Mouse (Mus musculus): ENCODE measurements around the gene Cep19. TPM values are rescaled to one million over a fixed set of nuclear protein-coding genes. Genes with fewer than 3 reads are reported as not detected.

Gene Cep19
- total and polyA plus RNA-seq, 3 experiments = 17.6 to 31.3 (median 29.4) TPM

- peak overlapping the region; percentile 79; the same call in 1 of the 2 replicates for H3K27ac ChIP-seq (ENCODE audit: insufficient read depth, low read depth)
- peaks cover 0 to 3% of the 10 kb centered on the region in 2 experiments for H3K36me3 ChIP-seq (replicated peaks in 1 of 2; ENCODE audit: control insufficient read depth in 1 of 2, insufficient read depth in 1 of 2, low read length in 1 of 2)
- H3K9me3 ChIP-seq (replicated peaks; ENCODE audit: low read length) = no peaks in the 10 kb centered on the region
- H3K4me2 ChIP-seq (ENCODE audit: insufficient read depth, low read depth, poor library complexity, severe bottlenecking) = peak overlapping the region; percentile 92
- TF ChIP-seq GABPA (IDR thresholded peaks at IDR 0.05; ENCODE audit: insufficient replicate concordance, low read depth, low read length) = no peak
- no peak for TF ChIP-seq ZC3H11A (IDR thresholded peaks at IDR 0.05; ENCODE audit: low read depth, low read length)
- TF ChIP-seq SMC3 (IDR thresholded peaks at IDR 0.05; ENCODE audit: low read depth, low read length) = no peak
- TF ChIP-seq USF2 (conservative IDR thresholded peaks at IDR 0.05; ENCODE audit: low read depth, low read length) = no peak
- no peak for TF ChIP-seq MAX (IDR thresholded peaks at IDR 0.05; ENCODE audit: low read length)
- no peak for TF ChIP-seq ZKSCAN1 (IDR thresholded peaks at IDR 0.05; ENCODE audit: borderline replicate concordance, low read depth, low read length)
- no peak for TF ChIP-seq MYC (IDR thresholded peaks at IDR 0.05; ENCODE audit: low read depth, low read length)
- TF ChIP-seq IRF4 (IDR thresholded peaks at IDR 0.05; ENCODE audit: low read depth, low read length) = no peak
- TF ChIP-seq CHD2 (IDR thresholded peaks at IDR 0.05; ENCODE audit: low read length) = no peak; the same call in 1 of the 2 replicates
- no peak for TF ChIP-seq E2F4 (IDR thresholded peaks at IDR 0.05; ENCODE audit: insufficient replicate concordance, low read depth, low read length)
- TF ChIP-seq MAFK (IDR thresholded peaks at IDR 0.05; ENCODE audit: insufficient replicate concordance, low read length) = no peak
- TF ChIP-seq TBP (conservative IDR thresholded peaks at IDR 0.05; ENCODE audit: low read depth, low read length) = no peak
- no peak for TF ChIP-seq CHD1 (IDR thresholded peaks at IDR 0.05; ENCODE audit: low read depth, low read length)
- no peak for TF ChIP-seq JUN (IDR thresholded peaks at IDR 0.05; ENCODE audit: insufficient read depth, low read depth, low read length)
- TF ChIP-seq RAD21 (IDR thresholded peaks at IDR 0.05; ENCODE audit: low read depth, low read length) = no peak
- no peak for TF ChIP-seq PAX5 (IDR thresholded peaks at IDR 0.05; ENCODE audit: low read length)
- no peak for TF ChIP-seq POLR2A (IDR thresholded peaks at IDR 0.05; ENCODE audit: low read depth, low read length)
- no peak for TF ChIP-seq CTCF (conservative IDR thresholded peaks at IDR 0.05 in 1 of 2, IDR thresholded peaks at IDR 0.05 in 1 of 2; ENCODE audit: low read depth in 2 of 2, low read length in 2 of 2)
- no peak for TF ChIP-seq RCOR1 (conservative IDR thresholded peaks at IDR 0.05; ENCODE audit: low read depth, low read length)
- in situ Hi-C loops (cut with MboI; ENCODE audit: low pct_ligation_motif_present, low pct_unique_long_range_greater_than_20kb, low sequenced_read_pairs) (no loop called here), dilution Hi-C loops (cut with MboI; ENCODE audit: extremely low pct_ligation_motif_present, extremely low pct_unique_long_range_greater_than_20kb, low sequenced_read_pairs) (no loop called here)
- H3K9ac ChIP-seq (ENCODE audit: insufficient read depth, low read depth) = peak overlapping the region; percentile 21; the same call in 1 of the 2 replicates
- H3K27me3 ChIP-seq (replicated peaks) = no peaks in the 10 kb centered on the region
- no peak for DNase-seq (ENCODE audit: extremely low read depth)
- H3K4me3 ChIP-seq (replicated peaks in 1 of 3; ENCODE audit: low read depth in 2 of 3, low read length in 2 of 3, poor library complexity in 1 of 3) = peak overlapping the region in 1 of 3 experiments; percentile 23
- peaks cover 17 to 52% of the 10 kb centered on the region in 2 experiments for H3K4me1 ChIP-seq (ENCODE audit: control insufficient read depth in 1 of 2, insufficient read depth in 2 of 2)
- no peaks in the 10 kb centered on the region for H3K79me2 ChIP-seq (replicated peaks; ENCODE audit: control insufficient read depth, extremely low read depth, insufficient read depth, poor library complexity, severe bottlenecking)
These were observed 24.4 kb downstream of the Cep19 start for GRCm38 (mm10) chr16:32124020-32124419.

GRCm38 (mm10) chr16:32124444-32125335, 25.1 kb downstream of the Cep19 start:
- DNase-seq (ENCODE audit: extremely low read depth) = peak; percentile 99
- Histone ChIP-seq H3K4me1 (ENCODE audit: control insufficient read depth in 1 of 2, insufficient read depth in 2 of 2) (peaks cover 17 to 52% of the 10 kb centered on the region in 2 experiments), H3K4me3 (replicated peaks in 1 of 3; ENCODE audit: low read depth in 2 of 3, low read length in 2 of 3, poor library complexity in 1 of 3) (peak overlapping the region; percentile 4 to 23 (median 10)), H3K9me3 (replicated peaks; ENCODE audit: low read length) (no peaks in the 10 kb centered on the region), H3K36me3 (replicated peaks in 1 of 2; ENCODE audit: control insufficient read depth in 1 of 2, insufficient read depth in 1 of 2, low read length in 1 of 2) (peaks cover 0 to 3% of the 10 kb centered on the region in 2 experiments), H3K4me2 (ENCODE audit: insufficient read depth, low read depth, poor library complexity, severe bottlenecking) (peak overlapping the region; percentile 92), H3K27me3 (replicated peaks) (no peaks in the 10 kb centered on the region), H3K79me2 (replicated peaks; ENCODE audit: control insufficient read depth, extremely low read depth, insufficient read depth, poor library complexity, severe bottlenecking) (no peaks in the 10 kb centered on the region), H3K9ac (ENCODE audit: insufficient read depth, low read depth) (peak overlapping the region; percentile 21), H3K27ac (ENCODE audit: insufficient read depth, low read depth) (peak overlapping the region; percentile 79)
- dilution Hi-C loops (cut with MboI; ENCODE audit: extremely low pct_ligation_motif_present, extremely low pct_unique_long_range_greater_than_20kb, low sequenced_read_pairs) (no loop called here), in situ Hi-C loops (cut with MboI; ENCODE audit: low pct_ligation_motif_present, low pct_unique_long_range_greater_than_20kb, low sequenced_read_pairs) (loop anchor here (5.0 kb wide), 1 partner anchor 38 kb away; no protein-coding TSS in a partner anchor)
- TF ChIP-seq NRF1 (IDR thresholded peaks at IDR 0.05; ENCODE audit: low read depth, low read length) = 0 out of 2 replicates have a peak, but pooled peaks have one; percentile 22
- TF ChIP-seq NELFE (IDR thresholded peaks at IDR 0.05; ENCODE audit: low read depth, low read length) = no peak
- TF ChIP-seq SIN3A (IDR thresholded peaks at IDR 0.05; ENCODE audit: low read length) = peak; percentile 88; the same call in 1 of the 2 replicates
- peak; percentile 97 for TF ChIP-seq EP300 (IDR thresholded peaks at IDR 0.05; ENCODE audit: low read length)
- TF ChIP-seq PAX5 (IDR thresholded peaks at IDR 0.05; ENCODE audit: low read length) = no peak
- peak; percentile 80 for TF ChIP-seq JUN (IDR thresholded peaks at IDR 0.05; ENCODE audit: insufficient read depth, low read depth, low read length)
- peak; percentile 100 for TF ChIP-seq IRF4 (IDR thresholded peaks at IDR 0.05; ENCODE audit: low read depth, low read length)
- TF ChIP-seq TCF12 (IDR thresholded peaks at IDR 0.05; ENCODE audit: low read depth, low read length) = peak; percentile 82
- peak; percentile 58 for TF ChIP-seq CHD2 (IDR thresholded peaks at IDR 0.05; ENCODE audit: low read length)
- TF ChIP-seq E2F4 (IDR thresholded peaks at IDR 0.05; ENCODE audit: insufficient replicate concordance, low read depth, low read length) = no peak
- TF ChIP-seq JUND (conservative IDR thresholded peaks at IDR 0.05; ENCODE audit: low read depth, low read length) = peak; percentile 94
- TF ChIP-seq USF2 (conservative IDR thresholded peaks at IDR 0.05; ENCODE audit: low read depth, low read length) = no peak
- peak; percentile 50; the same call in 1 of the 2 replicates for TF ChIP-seq POLR2A (IDR thresholded peaks at IDR 0.05; ENCODE audit: low read depth, low read length)
- no peak for TF ChIP-seq USF1 (IDR thresholded peaks at IDR 0.05; ENCODE audit: low read depth, low read length)
- TF ChIP-seq RCOR1 (conservative IDR thresholded peaks at IDR 0.05; ENCODE audit: low read depth, low read length) = peak; percentile 87; the same call in 1 of the 2 replicates
- 0 out of 2 replicates have a peak, but pooled peaks have one; percentile 50 for TF ChIP-seq TBP (conservative IDR thresholded peaks at IDR 0.05; ENCODE audit: low read depth, low read length)
- TF ChIP-seq MXI1 (IDR thresholded peaks at IDR 0.05; ENCODE audit: low read depth, low read length) = no peak; the same call in 1 of the 2 replicates
- TF ChIP-seq POLR2AphosphoS2 (IDR thresholded peaks at IDR 0.05; ENCODE audit: low read depth, low read length) = 0 out of 2 replicates have a peak, but pooled peaks have one; percentile 38
- TF ChIP-seq SMC3 (IDR thresholded peaks at IDR 0.05; ENCODE audit: low read depth, low read length) = no peak
- TF ChIP-seq ZC3H11A (IDR thresholded peaks at IDR 0.05; ENCODE audit: low read depth, low read length) = no peak

All from CH12.LX (cell line).